ENCODE assay signal across 24 mouse cellular contexts in genomic region chr5:103748343-103748742, GRCm38 (mm10). TPM values are rescaled to one million over a fixed set of nuclear protein-coding genes. Genes with fewer than 3 reads are reported as not detected.
DNase-seq lines count a peak whose midpoint lies in the region; ATAC-seq and TF ChIP-seq lines count a peak whose summit lies in the region.
"Had no signal": no experiment of that assay in that cellular context is flagged by ENCODE, and none has a peak within 500 bp of the region (broad histone marks: within the 10 kb centered on the region; RNA-seq: fewer than 3 reads in every experiment).

No protein-coding gene starts in this region.

- peaks cover 78% of the 10 kb centered on the region for H3K4me1 ChIP-seq in liver, embryonic 12.5 days
- H3K4me1 ChIP-seq in MEL (ENCODE audit: control insufficient read depth in 1 of 2, insufficient read depth in 2 of 2, low read length in 2 of 2): peaks cover 9 to 38% of the 10 kb centered on the region in 2 experiments
- peaks cover 79% of the 10 kb centered on the region for H3K4me1 ChIP-seq in liver, embryonic 15.5 days (replicated peaks)

- no peak for ATAC-seq in liver, embryonic 12.5 days
- ATAC-seq in liver, embryonic 15.5 days (ENCODE audit: insufficient read depth): no peak
- ATAC-seq: CD4-positive, CD25-positive, alpha-beta regulatory T cell, adult 4 months; forebrain, embryonic 13.5 days; forebrain, embryonic 15.5 days had no signal

- DNase-seq in liver: no peak
- peak; percentile 48 for DNase-seq in MEL (ENCODE audit: low read depth, low spot score)
- DNase-seq in right cerebral cortex, adult 2 months (ENCODE audit: low spot score in 2 of 2): no peak
- DNase-seq in urinary bladder, postnatal 14 days (ENCODE audit: low spot score): no peak
- DNase-seq: adrenal gland, adult 2 months; adrenal gland, postnatal 10 days; adrenal gland, postnatal 25 days; B cell, adult 2 months; cerebellum, adult 11 months; cerebellum, adult 18-20 months; cerebellum, adult 8-10 months; cerebellum, adult 9-11 months; cerebellum, postnatal 14 days; cerebellum, postnatal 36 days had no signal

- H3K79me2 ChIP-seq in MEL (ENCODE audit: control insufficient read depth, insufficient read depth, low read length, poor library complexity) (peaks cover 2% of the 10 kb centered on the region; the same call in 1 of the 2 replicates), macrophage (ENCODE audit: inconsistent target) (peaks cover 93% of the 10 kb centered on the region)

- no peak overlapping the region for H3K4me2 ChIP-seq in liver, embryonic 12.5 days
- no peak overlapping the region for H3K4me2 ChIP-seq in liver, embryonic 15.5 days
- H3K4me2 ChIP-seq: embryonic facial prominence, embryonic 12.5 days; forebrain, embryonic 13.5 days; forebrain, embryonic 15.5 days had no signal

- no peaks in the 10 kb centered on the region for H3K27me3 ChIP-seq in liver, embryonic 12.5 days (replicated peaks)
- no peaks in the 10 kb centered on the region for H3K27me3 ChIP-seq in MEL (ENCODE audit: control insufficient read depth in 1 of 2, insufficient read depth in 2 of 2, low read length in 2 of 2)
- no peaks in the 10 kb centered on the region for H3K27me3 ChIP-seq in liver, embryonic 15.5 days
- H3K27me3 ChIP-seq: CH12.LX; forebrain, embryonic 15.5 days had no signal

- peak overlapping the region; percentile 41 for H3K27ac ChIP-seq in liver, embryonic 12.5 days
- no peak overlapping the region for H3K27ac ChIP-seq in MEL (ENCODE audit: control insufficient read depth, low read depth, low read length)
- peak overlapping the region; percentile 53; the same call in 1 of the 2 replicates for H3K27ac ChIP-seq in liver, embryonic 15.5 days (replicated peaks)
- H3K27ac ChIP-seq in macrophage: 0 out of 2 replicates have a peak overlapping the region, but pooled peaks have one; percentile 53
- H3K27ac ChIP-seq: embryonic facial prominence, embryonic 10.5 days; embryonic facial prominence, embryonic 12.5 days; forebrain, embryonic 13.5 days; forebrain, embryonic 15.5 days had no signal

- no peak for TF ChIP-seq CTCF in MEL (IDR thresholded peaks at IDR 0.05 in 2 of 3, conservative IDR thresholded peaks at IDR 0.05 in 1 of 3; ENCODE audit: control insufficient read depth in 1 of 3, insufficient read depth in 1 of 3, low read depth in 2 of 3, low read length in 3 of 3, poor library complexity in 1 of 3, severe bottlenecking in 1 of 3)

- no peak for TF ChIP-seq RAD21 in MEL (IDR thresholded peaks at IDR 0.05; ENCODE audit: low read depth, low read length)

- H3K36me3 ChIP-seq in liver, embryonic 12.5 days: no peaks in the 10 kb centered on the region
- H3K36me3 ChIP-seq in MEL (ENCODE audit: control insufficient read depth in 1 of 2, insufficient read depth in 2 of 2, low read length in 2 of 2) (peaks cover 0 to 27% of the 10 kb centered on the region in 2 experiments; a peak in 2 of 4 replicates), macrophage (ENCODE audit: inconsistent target) (no peaks in the 10 kb centered on the region)
- no peaks in the 10 kb centered on the region for H3K36me3 ChIP-seq in liver, embryonic 15.5 days (replicated peaks)
- H3K36me3 ChIP-seq: embryonic facial prominence, embryonic 10.5 days; embryonic facial prominence, embryonic 12.5 days; forebrain, embryonic 15.5 days; G1E had no signal

- no peak for TF ChIP-seq POLR2A in MEL (IDR thresholded peaks at IDR 0.05; ENCODE audit: control insufficient read depth in 1 of 2, insufficient read depth in 1 of 2, low read depth in 1 of 2, low read length in 2 of 2, poor library complexity in 1 of 2)

- no peaks in the 10 kb centered on the region for H3K9me3 ChIP-seq in liver, embryonic 12.5 days (replicated peaks)
- H3K9me3 ChIP-seq in MEL (replicated peaks; ENCODE audit: insufficient read depth, low read length): no peaks in the 10 kb centered on the region
- H3K9me3 ChIP-seq in liver, embryonic 15.5 days (replicated peaks): no peaks in the 10 kb centered on the region
- H3K9me3 ChIP-seq: embryonic facial prominence, embryonic 10.5 days; embryonic facial prominence, embryonic 12.5 days; forebrain, embryonic 15.5 days; G1E had no signal

- H3K4me3 ChIP-seq in liver, embryonic 12.5 days: no peak overlapping the region
- H3K4me3 ChIP-seq in MEL (ENCODE audit: control insufficient read depth in 1 of 2, insufficient read depth in 1 of 2, low read depth in 2 of 2, low read length in 2 of 2) (no peak overlapping the region), macrophage (ENCODE audit: inconsistent target) (no peak overlapping the region)
- H3K4me3 ChIP-seq in liver, embryonic 15.5 days (replicated peaks): no peak overlapping the region
- H3K4me3 ChIP-seq: embryonic facial prominence, embryonic 10.5 days; embryonic facial prominence, embryonic 12.5 days; forebrain, embryonic 13.5 days; forebrain, embryonic 15.5 days had no signal

- TF ChIP-seq EP300 in MEL (IDR thresholded peaks at IDR 0.05; ENCODE audit: low read depth in 1 of 2, low read length in 2 of 2): peak in 1 of 2 experiments; percentile 35; a peak in 2 of 4 replicates

- no peak overlapping the region for H3K9ac ChIP-seq in liver, embryonic 12.5 days
- H3K9ac ChIP-seq in MEL (ENCODE audit: control insufficient read depth, low read depth, low read length, poor library complexity, severe bottlenecking): no peak overlapping the region
- no peak overlapping the region for H3K9ac ChIP-seq in liver, embryonic 15.5 days
- H3K9ac ChIP-seq: embryonic facial prominence, embryonic 12.5 days; forebrain, embryonic 13.5 days; forebrain, embryonic 15.5 days had no signal

TF ChIP-seq in MEL, 35 proteins besides CTCF, POLR2A, EP300 and RAD21:
- TF ChIP-seq SIN3A (IDR thresholded peaks at IDR 0.05; ENCODE audit: low read length) (peak; percentile 32; the same call in 1 of the 2 replicates), ETS1 (IDR thresholded peaks at IDR 0.05; ENCODE audit: low read depth, low read length) (peak; percentile 33; the same call in 1 of the 2 replicates), ZNF384 (IDR thresholded peaks at IDR 0.05; ENCODE audit: low read depth, low read length) (peak; percentile 87), RCOR1 (IDR thresholded peaks at IDR 0.05; ENCODE audit: low read depth, low read length) (no peak), GATA1 (IDR thresholded peaks at IDR 0.05; ENCODE audit: low read depth, low read length) (peak; percentile 54), TAL1 (IDR thresholded peaks at IDR 0.05; ENCODE audit: low read length) (no peak)
TF ChIP-seq in MEL: peak in this region for 4.

RNA-seq across cellular contexts. Expression of gene Aff1, which starts 56.2 kb away (rescaled TPM):
- polyA plus RNA-seq in liver, embryonic 12.5 days (2016; fragmentation: Nextera tagmentation; extraction: Ambion mirVana): 17.0 and 19.5 TPM in 2 replicates
- total RNA-seq in MEL (2012; rRNA removed): 5.4 and 7.8 TPM in 2 replicates
- polyA plus RNA-seq in MEL (2012; ENCODE audit: insufficient read depth in 1 of 2, insufficient read length in 2 of 2, low read depth in 1 of 2, low replicate concordance in 2 of 2, missing spikeins in 1 of 2): 10 to 100 TPM in 1 of 2 experiments, not detected in 1; 13.4 TPM
- 14.3 and 17.9 TPM in 2 replicates for polyA plus RNA-seq in liver, embryonic 15.5 days (2015; fragmentation: Nextera tagmentation; extraction: Ambion mirVana)
- 100 to 1,000 TPM; 203 to 938 (median 276) TPM for total RNA-seq in macrophage (2018; cell fraction: chromatin; rRNA removed)
- 100 to 1,000 TPM in 8 of 26 experiments, 10 to 100 TPM in 18; 80.4 to 132 (median 93.2) TPM for total RNA-seq in macrophage (2018; cell fraction: cytosol; rRNA removed)
- 100 to 1,000 TPM; 134 to 711 (median 191) TPM for total RNA-seq in macrophage (2018; cell fraction: nucleus; rRNA removed)
- 46.6 to 51.5 TPM (median 46.7 TPM) in 3 replicates for polyA plus RNA-seq in macrophage (2018)
